Mouse (Mus musculus): Measurements from ENCODE around the gene Fam210b.
"Not testable (repeated sequence)": the region's sequence is repeated elsewhere in the genome, so short reads cannot be mapped to it uniquely, and the experiment has no call there.

Fam210b gene

GRCm38 (mm10) chr2:172345258-172345738 lies at the start of gene Fam210b:
TSS of gene Fam210b (plus strand) at chr2:172345565.
- peak; percentile 97 for DNase-seq

- DNase-seq, result no peak
These were observed 47.3 kb upstream of the Fam210b start for GRCm38 (mm10) chr2:172298083-172298482.

GRCm38 (mm10) chr2:172298542-172298941 lies 46.8 kb upstream of the Fam210b start:
- no peak for DNase-seq

GRCm38 (mm10) chr2:172299126-172299921 lies 46.0 kb upstream of the Fam210b start:
- no peak for DNase-seq

- no peak for DNase-seq
These were observed 43.0 kb upstream of the Fam210b start for GRCm38 (mm10) chr2:172302396-172302795.

- DNase-seq, result no peak
These were observed 41.2 kb upstream of the Fam210b start for GRCm38 (mm10) chr2:172304118-172304708.

GRCm38 (mm10) chr2:172305546-172305945 lies 39.8 kb upstream of the Fam210b start:
- DNase-seq, result not testable (repeated sequence)

GRCm38 (mm10) chr2:172306544-172306943 lies 38.8 kb upstream of the Fam210b start:
- no peak for DNase-seq

GRCm38 (mm10) chr2:172311731-172312130 lies 33.6 kb upstream of the Fam210b start:
- DNase-seq, result no peak

GRCm38 (mm10) chr2:172320878-172321277 lies 24.5 kb upstream of the Fam210b start:
- no peak for DNase-seq

GRCm38 (mm10) chr2:172328248-172328647 lies 17.1 kb upstream of the Fam210b start:
- no peak for DNase-seq

- DNase-seq, result peak; percentile 41
These were observed 16.2 kb upstream of the Fam210b start for GRCm38 (mm10) chr2:172329179-172329578.

GRCm38 (mm10) chr2:172338206-172338942 lies 7.0 kb upstream of the Fam210b start:
- DNase-seq, result no peak

- no peak for DNase-seq
These were observed 4.4 kb upstream of the Fam210b start for GRCm38 (mm10) chr2:172340936-172341335.

- no peak for DNase-seq
These were observed 3.8 kb upstream of the Fam210b start for GRCm38 (mm10) chr2:172341606-172342005.

GRCm38 (mm10) chr2:172343751-172344150 lies 1.6 kb upstream of the Fam210b start:
- DNase-seq, result peak; percentile 27

GRCm38 (mm10) chr2:172344669-172345068 lies 696 bp upstream of the Fam210b start:
- DNase-seq, result no peak

- DNase-seq, result peak; percentile 49
These were observed 917 bp downstream of the Fam210b start for GRCm38 (mm10) chr2:172346034-172346929.

GRCm38 (mm10) chr2:172346933-172347611 lies 1.7 kb downstream of the Fam210b start:
- DNase-seq, result peak; percentile 15

- no peak for DNase-seq
These were observed 3.1 kb downstream of the Fam210b start for GRCm38 (mm10) chr2:172348297-172348950.

GRCm38 (mm10) chr2:172349776-172350175 lies 4.4 kb downstream of the Fam210b start:
- no peak for DNase-seq

Data from cerebellum, adult 9-10 months (tissue).